Mouse (Mus musculus) liver (tissue): Measurements from ENCODE around the gene Lyzl4.

ENCODE experiments used
- DNase-seq: peaks from one replicate; pipeline ENCODE4 v3.0.0-alpha.2; 2020; ENCODE audit warnings: mixed read lengths

The Lyzl4 gene

DNA sequence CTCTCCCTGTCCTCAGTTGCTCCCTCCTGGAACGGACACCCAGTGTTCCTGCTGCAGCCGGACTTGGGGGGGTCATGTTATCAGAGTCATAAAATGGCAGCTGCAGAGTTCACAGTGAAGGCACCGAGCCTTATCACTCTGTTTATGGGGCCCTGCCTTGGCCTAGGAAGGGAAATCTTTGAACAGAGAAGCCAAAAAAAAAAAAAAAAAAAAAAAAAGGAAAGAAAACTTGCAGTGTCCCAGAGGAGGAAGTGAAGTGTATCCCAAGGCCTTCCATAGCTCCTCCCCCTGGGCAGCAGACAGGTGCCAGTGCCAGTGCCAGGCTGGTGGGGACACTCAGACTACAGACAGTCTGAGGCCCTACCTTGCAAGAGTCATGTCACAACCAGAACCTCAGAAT is 3.0 kb upstream of the Lyzl4 start:
- no peak for DNase-seq

DNA sequence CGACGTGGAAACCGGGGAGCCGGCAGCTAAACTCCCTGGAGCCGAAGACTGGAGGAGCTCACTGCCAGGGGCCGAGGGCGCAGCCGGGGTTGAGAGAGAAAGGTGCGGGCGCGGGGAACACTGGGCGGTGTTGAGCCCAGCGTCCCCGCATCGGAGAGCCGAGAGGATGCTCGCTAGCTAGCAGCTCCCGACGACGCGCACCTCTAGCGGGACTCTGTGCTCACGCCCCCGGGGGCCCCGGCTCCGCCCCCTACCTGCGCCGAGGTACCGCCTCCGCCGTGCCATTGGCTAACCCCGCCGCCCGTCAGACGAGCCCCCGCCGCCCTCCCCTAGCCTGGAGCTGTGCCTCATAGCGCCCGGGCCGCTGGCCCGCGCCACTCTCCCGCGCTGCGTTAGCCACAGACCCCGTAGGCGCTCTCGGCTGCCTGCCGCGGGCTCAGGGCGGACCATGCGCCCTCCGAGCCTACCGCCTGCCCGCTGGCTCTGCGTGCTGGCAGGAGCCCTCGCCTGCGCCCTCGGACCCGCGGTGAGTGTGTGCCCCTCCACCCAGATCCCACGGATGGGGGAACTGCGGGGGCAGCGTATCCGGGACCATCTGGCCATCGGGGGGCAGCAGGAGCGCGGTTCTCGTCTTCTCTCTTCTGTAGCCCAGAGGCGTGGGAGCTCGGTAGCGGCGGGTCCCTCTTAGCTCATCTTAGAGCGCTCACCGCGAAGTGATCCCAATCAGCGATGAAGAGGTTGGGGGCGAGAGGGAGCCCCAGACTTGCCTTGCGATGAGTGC is 695 bp upstream of the Lyzl4 start, which contains the start of gene Vipr1:
TSS of gene Vipr1 (plus strand) at position 316 of the 781 bp plus-strand sequence.
- DNase-seq = peak; percentile 68

DNA sequence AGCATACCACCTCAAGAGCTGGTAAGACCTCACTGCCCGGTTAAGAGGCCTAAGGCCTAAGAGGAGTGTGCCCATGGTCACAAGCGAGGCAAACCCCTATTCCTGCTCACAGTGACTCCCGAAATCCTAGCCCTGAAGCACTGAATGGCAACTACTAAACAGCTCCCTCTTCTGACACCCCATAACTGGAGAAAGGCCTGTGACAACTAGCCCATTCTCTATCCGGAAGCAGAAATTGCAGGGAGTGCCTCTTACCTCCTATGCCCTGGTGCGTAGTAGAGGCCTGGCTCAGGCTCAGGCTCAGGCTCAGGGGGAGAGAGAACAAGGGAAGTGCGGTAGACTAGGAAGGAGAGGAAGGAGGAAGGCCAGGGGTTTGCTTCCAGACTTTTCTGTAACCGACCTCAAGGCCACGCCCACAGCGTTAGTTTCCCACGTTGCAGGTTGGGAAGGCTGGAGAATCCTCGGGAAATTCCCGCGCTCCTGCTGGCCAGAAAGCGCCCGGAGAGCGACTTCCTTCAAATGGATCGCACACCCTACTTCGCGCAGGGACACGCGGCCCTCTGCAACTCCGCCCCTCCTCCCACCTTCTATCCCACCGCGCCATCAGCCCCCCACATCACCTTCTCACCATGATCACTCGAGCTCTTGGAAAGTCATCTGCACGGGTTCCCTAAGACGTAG is 521 bp downstream of the Lyzl4 start:
- no peak for DNase-seq

DNA sequence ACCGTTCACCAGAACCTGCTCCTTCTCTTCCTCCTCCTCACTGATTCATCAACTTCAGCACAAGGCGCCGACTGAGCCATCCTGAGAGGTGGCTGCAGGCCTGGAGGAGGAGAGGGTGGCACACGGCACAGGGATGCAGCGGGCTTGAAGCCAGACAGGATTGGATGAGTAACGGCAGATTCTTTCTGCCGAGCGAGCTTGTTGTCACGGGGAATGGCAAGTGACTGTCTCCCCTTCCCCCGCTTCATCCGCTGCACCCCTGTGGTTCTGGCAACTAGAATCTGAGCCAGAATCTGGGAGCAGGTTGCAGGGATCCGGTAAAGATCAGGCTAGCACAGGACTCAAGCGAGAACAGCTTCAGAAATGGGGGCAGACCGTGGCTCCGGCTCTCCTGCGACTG is 2.1 kb downstream of the Lyzl4 start:
- DNase-seq = no peak

DNA sequence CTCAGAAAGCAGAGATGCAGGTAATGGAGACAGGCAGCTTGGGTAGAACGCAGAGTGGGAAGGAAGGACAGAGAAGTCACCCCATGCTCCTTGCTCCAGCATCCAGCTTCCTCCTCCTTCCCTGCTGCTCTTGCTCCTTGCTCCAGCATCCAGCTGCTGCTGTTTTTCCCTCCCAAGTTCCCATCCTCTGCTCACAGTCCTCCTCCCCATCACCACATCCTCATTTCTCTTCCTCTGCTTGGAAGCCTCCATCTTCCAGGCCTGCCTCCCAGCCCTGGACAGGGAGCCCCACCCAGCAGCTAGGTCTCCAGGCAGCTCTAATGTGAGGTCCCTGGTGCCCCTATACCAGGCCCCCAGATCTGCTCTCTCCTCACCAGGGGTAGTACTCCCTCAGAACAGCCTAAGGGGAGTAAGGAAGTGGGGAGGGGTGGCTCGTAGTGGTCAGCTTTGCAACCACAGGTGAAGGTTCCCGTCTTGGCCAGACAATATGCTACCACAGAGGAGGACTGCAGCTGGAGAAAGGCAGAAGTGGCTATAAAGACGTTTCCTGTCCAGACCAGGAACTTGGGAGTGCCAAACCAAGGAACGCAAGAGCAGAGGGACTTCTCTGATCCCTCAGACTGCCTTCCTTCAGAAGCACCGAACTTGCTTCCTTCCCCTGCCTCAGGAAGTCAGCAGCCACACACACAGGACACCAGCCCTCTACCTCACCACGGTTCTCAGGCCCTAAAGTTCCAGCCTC is 5.9 kb downstream of the Lyzl4 start:
- no peak for DNase-seq

GRCm38 (mm10) chr9:121633306-121633705 is 8.6 kb downstream of the Lyzl4 start:
- no peak for DNase-seq

- DNase-seq = no peak
Observed at GRCm38 (mm10) chr9:121632891-121633290, 9.0 kb downstream of the Lyzl4 start.

GRCm38 (mm10) chr9:121631946-121632345 is 9.9 kb downstream of the Lyzl4 start:
- DNase-seq = peak; percentile 23

DNA sequence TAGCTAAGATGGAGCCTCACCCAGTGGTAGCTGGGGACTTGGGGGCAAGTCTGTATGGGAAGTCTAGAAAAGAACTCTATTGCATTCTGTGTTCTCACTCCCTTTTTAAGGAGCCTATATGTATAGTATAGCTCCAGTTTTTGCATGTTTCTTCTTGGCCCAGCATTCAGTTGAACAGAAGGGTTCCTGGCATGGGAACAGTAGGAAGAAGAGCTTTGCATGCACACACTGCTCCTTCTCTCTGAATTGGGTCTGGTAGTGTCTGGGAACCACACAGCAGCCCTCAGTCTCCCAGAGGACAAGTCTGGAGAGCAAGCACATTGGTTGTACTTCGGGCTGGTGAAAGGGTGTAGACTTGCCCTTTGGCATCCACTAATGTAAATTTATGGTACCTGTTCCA is 11.3 kb downstream of the Lyzl4 start:
- DNase-seq = no peak

- DNase-seq = no peak
Observed at GRCm38 (mm10) chr9:121624920-121625319, 17.0 kb downstream of the Lyzl4 start.

DNA sequence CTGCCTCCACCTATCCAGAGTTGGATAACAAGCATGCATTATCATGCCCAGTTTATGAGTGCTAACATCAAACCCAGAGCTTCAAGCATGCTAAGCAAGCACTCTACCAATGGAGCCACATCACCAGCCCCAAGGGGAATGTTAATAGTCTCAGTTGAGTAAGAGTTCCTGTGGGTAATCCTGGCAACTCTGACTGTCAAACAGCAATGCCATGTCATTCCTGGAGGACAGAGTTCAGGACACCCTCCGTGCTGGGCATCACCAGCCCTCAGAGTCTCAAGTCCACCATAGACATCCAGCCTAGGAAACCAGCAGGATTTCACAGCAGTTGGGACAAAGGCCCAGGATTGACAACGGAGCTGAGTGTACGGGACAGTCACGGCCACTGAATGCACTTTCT is 18.7 kb downstream of the Lyzl4 start:
- no peak for DNase-seq

GRCm38 (mm10) chr9:121619441-121619840 is 22.5 kb downstream of the Lyzl4 start:
- no peak for DNase-seq

DNA sequence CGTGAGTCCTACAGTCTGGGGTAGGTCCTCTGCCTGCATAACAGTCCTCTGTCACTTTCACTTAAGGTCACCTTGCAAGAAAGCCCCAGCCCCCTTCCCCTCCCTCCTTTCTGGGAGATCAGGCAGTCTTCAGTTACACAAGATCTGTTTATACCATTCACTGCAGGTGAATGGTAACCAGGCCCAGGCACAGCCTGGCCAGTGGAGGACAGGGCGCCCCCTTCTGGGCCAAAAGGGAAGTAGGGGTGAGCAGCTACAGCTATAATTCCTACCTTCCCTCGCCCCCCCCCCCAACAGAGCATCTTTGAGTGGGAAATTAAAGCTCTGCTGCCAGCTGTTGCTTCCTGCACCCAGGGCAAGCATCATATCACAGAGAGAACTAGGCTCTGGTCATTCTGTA is 25.4 kb downstream of the Lyzl4 start:
- DNase-seq = peak; percentile 33

DNA sequence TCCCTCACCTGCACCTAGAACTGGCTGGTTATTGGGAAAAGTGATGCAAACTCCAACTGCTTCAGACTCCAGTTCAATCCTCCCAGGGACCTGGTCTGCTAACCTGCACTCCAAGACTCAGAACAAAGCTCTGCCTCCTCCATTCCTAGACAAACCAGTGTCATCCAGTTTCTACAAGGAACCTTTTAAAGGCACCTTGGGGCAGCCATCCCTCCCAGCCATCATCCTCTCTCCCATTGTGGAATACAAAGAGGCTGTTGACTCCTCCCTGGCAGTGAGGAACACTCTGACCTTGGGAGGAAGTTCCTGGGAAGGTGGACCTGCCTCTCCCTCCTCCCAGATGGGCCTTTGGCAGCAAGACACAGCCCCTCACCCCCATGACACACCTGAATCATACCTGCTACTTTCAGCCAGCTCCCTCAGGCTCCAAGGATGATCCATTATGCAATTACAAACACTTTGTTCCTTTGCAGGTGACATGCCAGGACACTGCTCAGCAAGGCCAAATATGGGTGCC is 27.6 kb downstream of the Lyzl4 start:
- DNase-seq = no peak

DNA sequence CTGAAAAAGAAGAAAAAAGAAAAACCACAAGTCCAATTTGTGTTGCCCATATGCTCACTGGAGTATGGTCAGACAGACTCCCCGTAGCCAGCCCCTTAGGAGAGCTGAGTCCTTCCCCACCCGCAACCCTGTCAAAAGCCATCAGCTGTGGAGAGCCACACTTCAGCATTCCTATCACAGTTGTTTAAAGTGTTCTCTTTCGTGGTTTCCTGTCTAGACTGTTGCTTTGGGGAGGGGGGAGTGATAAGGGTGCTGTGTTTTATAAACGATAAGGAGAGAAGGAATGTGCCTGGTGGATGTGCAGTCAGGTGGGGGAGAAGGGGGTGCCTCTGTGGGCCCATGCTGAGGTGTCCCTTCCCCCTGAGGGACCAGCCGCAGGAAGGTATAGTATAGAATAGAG is 28.7 kb downstream of the Lyzl4 start:
- DNase-seq = no peak

DNA sequence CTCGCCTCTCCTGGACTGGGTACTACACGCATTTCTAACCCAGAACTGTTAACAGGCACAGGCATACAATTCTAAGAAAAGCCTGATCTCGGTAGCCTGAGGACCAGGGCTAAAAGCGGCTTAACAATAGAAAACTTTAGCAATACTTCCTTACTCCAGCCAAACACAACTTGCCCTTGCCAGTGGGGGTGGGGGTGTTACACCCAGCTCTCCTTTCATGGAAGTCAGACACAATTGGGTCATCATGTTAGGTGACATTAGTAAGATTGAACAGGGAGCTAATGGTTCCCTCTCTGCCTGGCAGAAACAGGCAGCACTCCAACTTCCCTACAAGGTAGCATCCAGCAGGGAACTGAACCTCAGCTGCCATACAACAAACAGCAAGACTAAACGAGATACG is 32.5 kb downstream of the Lyzl4 start:
- no peak for DNase-seq

DNA sequence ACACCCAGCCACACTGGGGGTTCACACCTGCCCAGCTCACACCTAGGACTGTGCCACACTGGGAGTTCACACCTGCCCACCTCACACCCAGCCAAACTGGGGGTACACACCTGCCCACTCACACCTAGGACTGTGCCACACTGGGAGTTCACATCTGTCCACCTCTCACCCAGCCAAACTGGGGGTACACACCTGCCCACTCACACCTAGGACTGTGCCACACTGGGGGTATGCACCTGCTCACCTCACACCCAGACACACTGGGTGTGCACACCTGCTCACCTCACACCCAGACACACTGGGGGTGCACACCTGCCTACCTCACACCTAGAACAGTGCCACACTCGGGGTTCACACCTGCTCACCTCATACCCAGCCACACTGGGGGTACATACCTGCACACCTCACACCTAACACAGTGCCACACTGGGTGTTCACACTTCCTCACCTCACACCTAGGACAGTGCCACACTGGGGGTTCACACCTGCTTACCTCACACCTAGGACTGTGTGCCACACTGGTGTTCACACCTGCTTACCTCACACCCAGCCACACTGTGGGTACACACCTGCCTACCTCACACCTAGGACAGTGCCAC is 35.3 kb downstream of the Lyzl4 start:
- no peak for DNase-seq

DNA sequence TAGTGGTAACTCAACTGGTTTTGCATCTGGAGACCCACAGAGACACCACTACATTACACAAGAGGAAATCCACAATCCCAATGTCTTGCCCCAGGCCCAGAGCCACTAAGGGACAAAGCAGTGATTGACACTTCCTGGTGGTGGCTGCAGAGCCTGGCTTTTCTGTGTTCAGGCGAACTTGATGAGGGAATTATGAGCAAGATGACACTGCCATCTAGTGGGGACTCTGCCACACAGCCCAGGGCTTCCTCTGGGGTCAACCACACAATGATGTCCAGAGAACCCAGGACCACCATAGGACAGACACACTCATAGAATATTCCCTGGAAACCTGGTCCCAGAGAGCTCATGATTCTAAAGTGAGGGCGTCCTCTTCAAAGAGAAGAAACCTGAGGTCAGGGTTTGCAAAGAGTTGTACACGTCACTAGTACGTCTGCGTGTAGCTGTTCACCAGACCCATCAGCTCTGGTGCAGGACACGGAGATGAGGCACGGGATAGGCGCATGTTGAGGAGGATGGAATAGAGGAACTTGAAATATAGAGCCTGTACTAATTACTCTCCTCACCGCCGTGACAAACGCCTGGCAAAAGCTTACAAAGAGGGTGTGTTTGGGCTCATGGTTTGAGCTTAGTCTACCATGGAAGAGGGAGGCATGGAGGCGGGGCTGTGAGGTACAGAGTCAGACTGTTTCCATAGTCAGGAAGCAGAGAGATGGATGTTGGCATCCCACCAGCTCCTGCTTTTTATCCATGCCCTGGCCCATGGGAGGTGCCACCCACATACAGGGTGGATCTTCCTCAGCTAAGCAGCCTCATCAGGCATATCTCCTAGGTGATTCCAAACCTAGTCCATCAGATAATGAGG is 36.2 kb downstream of the Lyzl4 start:
- DNase-seq = peak; percentile 63

GRCm38 (mm10) chr9:121602381-121602780 is 39.5 kb downstream of the Lyzl4 start:
- DNase-seq = no peak

GRCm38 (mm10) chr9:121600861-121601427 is 41.0 kb downstream of the Lyzl4 start:
- DNase-seq = no peak

DNA sequence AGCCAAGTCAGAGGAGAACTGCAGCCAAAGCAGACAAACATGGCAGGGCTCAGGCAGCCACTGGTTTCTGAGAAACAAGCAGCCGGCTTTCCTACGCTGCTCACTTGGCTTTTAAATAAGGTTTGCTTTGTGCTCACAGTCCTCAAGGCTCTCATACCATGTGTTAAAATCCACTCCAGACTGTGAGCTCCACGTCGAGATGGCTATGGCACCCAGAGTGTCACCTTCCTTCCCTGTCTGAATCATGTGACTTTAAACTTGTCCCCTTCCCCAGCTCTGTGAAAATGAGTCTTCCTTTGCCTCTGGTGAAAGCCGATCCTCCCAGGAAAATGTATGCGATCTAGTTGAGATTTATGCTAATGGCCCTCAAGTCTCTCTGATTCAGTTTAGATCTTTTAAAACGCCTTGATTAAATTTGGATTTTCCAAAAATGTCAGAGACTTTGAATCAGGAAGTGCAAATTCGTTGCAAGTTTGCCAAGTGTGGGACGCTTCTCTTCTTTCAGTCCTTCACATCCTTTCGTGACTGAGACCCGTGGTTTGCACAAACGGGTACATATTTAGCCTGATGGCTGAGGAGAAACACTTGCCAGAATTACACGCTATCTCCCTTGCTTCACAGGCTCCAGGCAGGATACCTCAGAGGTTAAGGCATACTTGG is 41.6 kb downstream of the Lyzl4 start:
- DNase-seq = no peak
